18 mouse cellular contexts compared by ENCODE assay signal in the genomic region with DNA sequence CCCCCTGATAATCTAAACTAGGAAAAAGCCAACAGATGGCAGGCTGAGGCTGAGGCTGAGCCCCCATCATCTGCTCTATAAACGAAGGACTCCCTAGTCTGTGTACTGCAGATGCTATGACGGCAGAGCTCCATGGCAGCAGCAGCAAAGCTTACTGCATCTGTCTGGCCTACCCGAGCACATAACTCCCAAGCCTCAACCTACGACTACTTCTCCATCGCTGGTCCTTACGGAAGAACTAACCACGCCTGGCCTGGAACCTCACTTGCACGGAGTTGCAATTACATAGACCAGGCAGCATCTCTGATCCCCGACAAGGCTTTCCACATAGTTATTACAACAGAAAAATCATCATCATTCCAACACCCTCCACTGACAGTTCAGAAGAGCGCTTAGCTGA.
"Had no signal": no experiment of that assay in that cellular context is flagged by ENCODE, and none has a peak within 500 bp of the region (broad histone marks: within the 10 kb centered on the region; RNA-seq: fewer than 3 reads in every experiment).

No protein-coding gene starts in this region.

- H3K9ac ChIP-seq: lung, embryonic 14.5 days; midbrain, embryonic 12.5 days; neural tube, embryonic 13.5 days; neural tube, embryonic 15.5 days had no signal

- H3K4me1 ChIP-seq: midbrain, embryonic 10.5 days; midbrain, embryonic 12.5 days; neural tube, embryonic 13.5 days; neural tube, embryonic 15.5 days had no signal

- ATAC-seq: midbrain, embryonic 16.5 days had no signal

- H3K4me3 ChIP-seq: midbrain, embryonic 10.5 days; midbrain, embryonic 12.5 days; myocyte; neural tube, embryonic 13.5 days; neural tube, embryonic 15.5 days had no signal

- DNase-seq: lung, embryonic 14.5 days; lung, postnatal 10 days; lung, postnatal 4 days; midbrain, embryonic 14.5 days; retina, postnatal 1 day; right cerebral cortex, adult 18-20 months; right cerebral cortex, postnatal 25 days; right cerebral cortex, postnatal 4 days; spleen, adult 18-20 months; thymus, adult 18-20 months; thymus, postnatal 14 days; thymus, postnatal 36 days had no signal

- H3K9me3 ChIP-seq: midbrain, embryonic 10.5 days; midbrain, embryonic 12.5 days; neural tube, embryonic 13.5 days; neural tube, embryonic 15.5 days had no signal

- H3K27me3 ChIP-seq: midbrain, embryonic 12.5 days; neural tube, embryonic 13.5 days; neural tube, embryonic 15.5 days had no signal

- H3K27ac ChIP-seq: midbrain, embryonic 10.5 days; midbrain, embryonic 12.5 days; neural tube, embryonic 13.5 days; neural tube, embryonic 15.5 days had no signal

- H3K4me2 ChIP-seq: lung, embryonic 14.5 days; midbrain, embryonic 12.5 days; neural tube, embryonic 13.5 days; neural tube, embryonic 15.5 days had no signal
